Mouse (Mus musculus) midbrain, embryonic 12.5 days (tissue): ENCODE data around the gene Erbb3. TPM values are rescaled to one million over a fixed set of nuclear protein-coding genes. Genes with fewer than 3 reads are reported as not detected.

Experiments used
- ATAC-seq: fragments of 200-750 bp; cut with Nextera tagmentation; 2 replicates; pipeline ENCODE4 v1.8.0; 2017; ENCODE audit warnings: low read depth, moderate TSS enrichment, moderate library complexity; ENCODE audit not compliant: low FRiP score
- H3K27ac ChIP-seq: fragments of 300-500 bp; sonication (generic); replicated peaks from 2 replicates; pipeline ENCODE4 v1.5.1; 2016; ENCODE audit warnings: mild to moderate bottlenecking
- H3K27me3 ChIP-seq: fragments of 300-500 bp; sonication (generic); 2 replicates; pipeline ENCODE4 v1.6.1; 2016; ENCODE audit warnings: mild to moderate bottlenecking
- H3K36me3 ChIP-seq: fragments of 300-500 bp; sonication (generic); 2 replicates; pipeline ENCODE4 v1.6.1; 2016
- H3K4me1 ChIP-seq: fragments of 300-500 bp; sonication (generic); 2 replicates; pipeline ENCODE4 v1.6.1; 2016
- H3K4me2 ChIP-seq: fragments of 300-500 bp; sonication (generic); replicated peaks from 2 replicates; pipeline ENCODE4 v1.6.1; 2016; ENCODE audit warnings: mild to moderate bottlenecking, moderate library complexity
- H3K4me3 ChIP-seq: fragments of 300-500 bp; sonication (generic); 2 replicates; pipeline ENCODE4 v1.5.1; 2016; ENCODE audit warnings: mild to moderate bottlenecking
- H3K9ac ChIP-seq: fragments of 300-500 bp; sonication (generic); replicated peaks from 2 replicates; pipeline ENCODE4 v1.6.1; 2016; ENCODE audit warnings: mild to moderate bottlenecking, moderate library complexity
- H3K9me3 ChIP-seq: fragments of 300-500 bp; sonication (generic); 2 replicates; pipeline ENCODE4 v1.6.1; 2016; ENCODE audit warnings: mild to moderate bottlenecking
- WGBS: fragments of 180-500 bp; shearing (Covaris S2); methylation state at CpG from one replicate; pipeline ENCODE4 v1.1.7; 2016; 5-methylcytosine and 5-hydroxymethylcytosine counted together
- polyA plus RNA-seq: library from polyadenylated mRNA; unstranded; fragments of >200 nt; fragmentation: Nextera tagmentation; extraction: Ambion mirVana; gene quantifications from 2 replicates; pipeline ENCODE4 v1.2.1, GENCODE M21; 2016

Erbb3 gene
- polyA plus RNA-seq, 1 experiment from 2014 or later = 0.94 TPM

GRCm38 (mm10) chr10:128601499-128601898 is 12.0 kb upstream of the Erbb3 start:
- no peaks in the 10 kb centered on the region for H3K27me3 ChIP-seq
- H3K4me3 ChIP-seq = no peak overlapping the region
- H3K27ac ChIP-seq = no peak overlapping the region
- 82% methylated on average over 1 of the region's 1 CpGs for WGBS
- no peaks in the 10 kb centered on the region for H3K36me3 ChIP-seq
- no peak for ATAC-seq
- no peaks in the 10 kb centered on the region for H3K4me1 ChIP-seq
- H3K4me2 ChIP-seq = no peak overlapping the region
- no peaks in the 10 kb centered on the region for H3K9me3 ChIP-seq
- H3K9ac ChIP-seq = no peak overlapping the region

DNA sequence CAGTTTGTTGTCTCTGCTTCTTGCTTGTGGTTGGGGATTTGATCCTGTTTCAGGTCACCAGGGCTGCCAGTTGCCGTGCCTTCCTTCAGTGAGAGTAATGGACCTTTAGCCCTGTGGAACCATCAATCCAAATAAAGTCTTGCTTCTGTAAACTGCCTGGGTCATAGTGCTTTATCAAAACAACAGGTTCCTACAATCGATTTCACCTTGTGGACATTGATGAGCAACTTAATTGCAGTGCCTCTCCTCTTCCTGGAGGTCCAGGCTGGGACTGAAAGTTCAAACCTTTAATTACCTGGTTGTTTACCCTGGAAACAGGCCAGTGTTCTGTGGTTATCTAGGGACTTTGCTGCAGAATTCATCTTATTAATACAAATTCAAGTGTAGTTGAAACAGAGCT is 9.0 kb upstream of the Erbb3 start:
- ATAC-seq = no peak
- H3K27ac ChIP-seq = no peak overlapping the region
- no peak overlapping the region for H3K4me3 ChIP-seq
- H3K9me3 ChIP-seq = no peaks in the 10 kb centered on the region
- H3K4me1 ChIP-seq = no peaks in the 10 kb centered on the region
- WGBS = 90% methylated on average over 2 of the region's 2 CpGs
- no peak overlapping the region for H3K4me2 ChIP-seq
- H3K9ac ChIP-seq = no peak overlapping the region
- no peaks in the 10 kb centered on the region for H3K27me3 ChIP-seq
- H3K36me3 ChIP-seq = no peaks in the 10 kb centered on the region

GRCm38 (mm10) chr10:128592797-128593196 is 3.3 kb upstream of the Erbb3 start:
- H3K27me3 ChIP-seq = peaks cover 25% of the 10 kb centered on the region
- H3K36me3 ChIP-seq = no peaks in the 10 kb centered on the region
- H3K27ac ChIP-seq = no peak overlapping the region
- ATAC-seq = no peak
- H3K4me2 ChIP-seq = no peak overlapping the region
- no peak overlapping the region for H3K4me3 ChIP-seq
- H3K9me3 ChIP-seq = no peaks in the 10 kb centered on the region
- H3K9ac ChIP-seq = no peak overlapping the region
- WGBS = 76% methylated on average over 5 of the region's 5 CpGs
- peaks cover 12% of the 10 kb centered on the region for H3K4me1 ChIP-seq

- Histone ChIP-seq H3K36me3 (no peaks in the 10 kb centered on the region), H3K4me2 (no peak overlapping the region), H3K27me3 (peaks cover 38% of the 10 kb centered on the region), H3K4me3 (no peak overlapping the region), H3K27ac (no peak overlapping the region), H3K9ac (no peak overlapping the region), H3K4me1 (peaks cover 12% of the 10 kb centered on the region), H3K9me3 (no peaks in the 10 kb centered on the region)
- no peak for ATAC-seq
- WGBS = 89% methylated on average over 6 of the region's 6 CpGs
Measured at GRCm38 (mm10) chr10:128591436-128591835, 2.0 kb upstream of the Erbb3 start.

DNA sequence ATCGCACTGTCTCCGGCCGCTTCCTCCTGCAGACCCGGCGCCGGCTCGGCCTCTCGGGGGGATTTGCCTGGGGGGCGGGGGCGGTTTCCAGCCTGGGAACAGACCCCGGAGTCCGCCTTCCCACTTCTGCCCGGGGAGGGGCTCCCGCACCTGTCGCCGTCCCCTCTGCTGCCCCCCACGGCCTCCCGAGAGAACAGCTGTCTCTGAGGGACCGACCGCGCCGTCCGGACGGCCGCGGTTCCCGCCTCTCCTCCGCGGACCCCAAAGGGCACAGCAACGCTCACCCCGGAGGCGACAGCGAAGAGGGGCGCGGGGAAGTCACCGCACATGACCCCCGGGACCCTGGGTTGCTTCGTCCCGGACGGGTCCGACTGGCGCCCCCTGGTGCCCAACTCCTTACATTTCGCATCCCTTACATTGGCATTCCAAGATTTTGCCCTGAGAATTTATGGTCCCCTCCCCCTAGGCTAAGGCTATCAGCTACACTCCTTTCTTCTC is 790 bp upstream of the Erbb3 start:
- peak overlapping the region; percentile 98 for H3K4me2 ChIP-seq
- no peaks in the 10 kb centered on the region for H3K9me3 ChIP-seq
- H3K4me1 ChIP-seq = peaks cover 12% of the 10 kb centered on the region
- peak; percentile 73 for ATAC-seq
- H3K27ac ChIP-seq = no peak overlapping the region
- H3K9ac ChIP-seq = peak overlapping the region; percentile 60
- peaks cover 50% of the 10 kb centered on the region for H3K27me3 ChIP-seq
- peak overlapping the region; percentile 67 for H3K4me3 ChIP-seq
- WGBS = under 1% methylated on average over 30 of the region's 43 CpGs
- H3K36me3 ChIP-seq = no peaks in the 10 kb centered on the region

GRCm38 (mm10) chr10:128588775-128589463 is 533 bp downstream of the Erbb3 start:
- no peaks in the 10 kb centered on the region for H3K9me3 ChIP-seq
- peak overlapping the region; percentile 67 for H3K4me3 ChIP-seq
- ATAC-seq = peak; percentile 44; the same call in 1 of the 2 replicates
- H3K9ac ChIP-seq = peak overlapping the region; percentile 60; the same call in 1 of the 2 replicates
- H3K4me2 ChIP-seq = peak overlapping the region; percentile 98
- H3K27ac ChIP-seq = no peak overlapping the region
- WGBS = 3% methylated on average over 23 of the region's 23 CpGs
- no peaks in the 10 kb centered on the region for H3K36me3 ChIP-seq
- peaks cover 12% of the 10 kb centered on the region for H3K4me1 ChIP-seq
- H3K27me3 ChIP-seq = peaks cover 62% of the 10 kb centered on the region

DNA sequence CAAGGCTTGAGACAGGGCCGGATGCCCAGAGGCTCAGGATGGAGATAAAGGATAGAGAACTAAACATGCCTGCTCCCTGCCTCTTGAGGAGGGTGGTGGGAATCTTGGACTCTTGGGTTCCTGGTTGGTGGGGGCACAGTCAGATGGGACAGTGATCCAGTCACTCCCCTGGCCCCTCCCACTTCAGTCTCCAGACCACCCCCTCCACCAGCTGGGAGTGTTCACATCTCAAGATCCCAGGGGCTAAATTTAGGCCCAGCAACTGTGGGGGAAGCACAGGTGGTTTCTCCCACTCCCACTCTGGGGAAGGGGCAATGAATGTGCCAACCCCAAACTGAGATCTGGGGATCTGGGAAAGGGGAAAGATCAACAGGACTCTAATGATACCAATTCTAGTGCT is 1.3 kb downstream of the Erbb3 start:
- Histone ChIP-seq H3K9me3 (no peaks in the 10 kb centered on the region), H3K4me1 (peaks cover 12% of the 10 kb centered on the region), H3K4me2 (no peak overlapping the region), H3K27ac (no peak overlapping the region), H3K4me3 (no peak overlapping the region), H3K9ac (no peak overlapping the region), H3K27me3 (peaks cover 70% of the 10 kb centered on the region), H3K36me3 (no peaks in the 10 kb centered on the region)
- no peak for ATAC-seq
- 13% methylated on average over 1 of the region's 1 CpGs for WGBS

DNA sequence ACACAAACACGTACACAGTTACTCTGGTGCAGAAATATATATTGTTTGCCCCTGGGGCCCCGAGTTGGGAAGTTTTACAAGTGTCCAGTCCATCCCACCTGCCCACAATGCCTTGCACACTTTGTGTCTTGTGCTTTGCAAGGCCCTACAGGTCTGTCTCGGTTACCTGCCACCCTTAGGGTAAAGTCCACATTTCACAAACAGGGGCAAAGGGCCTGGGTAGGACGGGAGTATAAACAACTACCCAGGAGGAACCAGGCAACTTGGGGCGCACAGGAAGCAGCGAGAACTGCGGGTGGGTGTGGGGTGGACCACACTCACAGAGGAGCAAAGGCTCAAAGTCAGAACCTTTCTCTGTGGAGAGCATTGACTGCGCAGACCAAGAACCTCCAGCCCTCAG is 1.8 kb downstream of the Erbb3 start:
- no peak overlapping the region for H3K27ac ChIP-seq
- H3K9me3 ChIP-seq = no peaks in the 10 kb centered on the region
- H3K4me2 ChIP-seq = no peak overlapping the region
- no peak overlapping the region for H3K9ac ChIP-seq
- WGBS = 62% methylated on average over 8 of the region's 8 CpGs
- H3K4me3 ChIP-seq = no peak overlapping the region
- ATAC-seq = no peak
- peaks cover 74% of the 10 kb centered on the region for H3K27me3 ChIP-seq
- no peaks in the 10 kb centered on the region for H3K36me3 ChIP-seq
- peaks cover 12% of the 10 kb centered on the region for H3K4me1 ChIP-seq

DNA sequence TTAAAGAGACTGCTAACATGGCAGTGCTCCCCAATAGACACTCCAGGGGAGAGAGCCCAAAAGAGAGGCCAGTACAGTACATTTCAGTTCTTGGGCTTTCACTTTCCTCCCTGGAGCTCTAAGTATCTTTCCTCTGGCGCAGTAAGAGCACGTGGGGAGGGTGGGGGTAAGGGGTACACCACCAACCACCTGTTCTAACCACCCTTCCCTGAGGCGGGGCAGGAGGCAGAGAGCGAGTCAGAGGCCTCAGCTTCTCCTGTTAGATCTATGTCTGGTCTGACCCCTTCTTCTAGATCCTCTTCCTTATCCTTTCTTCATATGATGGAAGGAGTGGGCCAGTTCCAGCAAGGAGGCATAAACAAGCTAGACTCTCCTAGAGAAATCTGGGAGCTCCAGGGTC is 2.3 kb downstream of the Erbb3 start:
- Histone ChIP-seq H3K9me3 (no peaks in the 10 kb centered on the region), H3K4me1 (peaks cover 12% of the 10 kb centered on the region), H3K4me2 (no peak overlapping the region), H3K9ac (no peak overlapping the region), H3K4me3 (no peak overlapping the region), H3K27me3 (peaks cover 74% of the 10 kb centered on the region), H3K36me3 (no peaks in the 10 kb centered on the region), H3K27ac (no peak overlapping the region)
- WGBS = 54% methylated on average over 4 of the region's 4 CpGs
- ATAC-seq = no peak

DNA sequence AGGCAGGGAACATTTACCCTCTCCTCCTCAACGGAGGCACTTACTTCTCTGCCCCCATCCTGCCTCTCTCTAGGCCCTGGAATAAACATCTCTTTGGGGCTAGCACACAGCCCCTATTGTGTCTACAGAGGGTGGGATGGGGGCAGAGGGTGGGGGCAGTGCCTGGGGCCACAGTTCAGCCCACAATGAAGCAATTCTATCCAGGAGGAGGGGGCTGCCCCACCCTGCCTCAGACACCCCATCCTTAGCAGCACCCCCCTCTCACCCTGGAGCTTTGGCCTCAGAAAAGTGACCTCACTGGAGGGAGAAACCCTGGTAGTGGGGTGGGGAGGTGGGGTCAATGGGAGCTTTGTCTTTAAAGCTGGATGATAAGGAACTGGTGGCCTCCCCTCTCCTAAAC is 2.9 kb downstream of the Erbb3 start:
- H3K27ac ChIP-seq = no peak overlapping the region

GRCm38 (mm10) chr10:128584386-128584785 is 5.1 kb downstream of the Erbb3 start:
- ATAC-seq = no peak
- Histone ChIP-seq H3K9ac (no peak overlapping the region), H3K4me3 (no peak overlapping the region), H3K27ac (no peak overlapping the region), H3K27me3 (peaks cover 70% of the 10 kb centered on the region), H3K36me3 (no peaks in the 10 kb centered on the region), H3K4me2 (no peak overlapping the region), H3K9me3 (no peaks in the 10 kb centered on the region), H3K4me1 (peaks cover 6% of the 10 kb centered on the region)
- WGBS = 10% methylated on average over 4 of the region's 4 CpGs

More for the DNA sequence above, 2.9 kb downstream of the Erbb3 start:
- H3K36me3 ChIP-seq = no peaks in the 10 kb centered on the region
- no peak overlapping the region for H3K4me2 ChIP-seq
- no peak overlapping the region for H3K4me3 ChIP-seq
- 0 out of 2 replicates have a peak overlapping the region, but pooled peaks have one; percentile 15 for H3K9ac ChIP-seq
- no peaks in the 10 kb centered on the region for H3K9me3 ChIP-seq
- WGBS = 12% methylated on average over 1 of the region's 1 CpGs
- peaks cover 78% of the 10 kb centered on the region for H3K27me3 ChIP-seq
- ATAC-seq = no peak
- H3K4me1 ChIP-seq = peaks cover 12% of the 10 kb centered on the region

- H3K36me3 ChIP-seq = no peaks in the 10 kb centered on the region
- H3K4me2 ChIP-seq = no peak overlapping the region
- H3K9ac ChIP-seq = no peak overlapping the region
- H3K4me3 ChIP-seq = no peak overlapping the region
- H3K27ac ChIP-seq = no peak overlapping the region
- ATAC-seq = no peak
- peaks cover 62% of the 10 kb centered on the region for H3K27me3 ChIP-seq
- no peaks in the 10 kb centered on the region for H3K4me1 ChIP-seq
- no peaks in the 10 kb centered on the region for H3K9me3 ChIP-seq
- 23% methylated on average over 7 of the region's 7 CpGs for WGBS
Measured at GRCm38 (mm10) chr10:128583644-128584043, 5.8 kb downstream of the Erbb3 start.

GRCm38 (mm10) chr10:128579731-128580130 is 9.7 kb downstream of the Erbb3 start:
- no peak for ATAC-seq
- WGBS = 85% methylated on average over 4 of the region's 4 CpGs
- Histone ChIP-seq H3K9me3 (no peaks in the 10 kb centered on the region), H3K4me3 (no peak overlapping the region), H3K36me3 (no peaks in the 10 kb centered on the region), H3K27me3 (peaks cover 24% of the 10 kb centered on the region), H3K27ac (no peak overlapping the region), H3K9ac (no peak overlapping the region), H3K4me2 (no peak overlapping the region), H3K4me1 (no peaks in the 10 kb centered on the region)
